ENCODE assay signal across 8 mouse cellular contexts in the genomic region with DNA sequence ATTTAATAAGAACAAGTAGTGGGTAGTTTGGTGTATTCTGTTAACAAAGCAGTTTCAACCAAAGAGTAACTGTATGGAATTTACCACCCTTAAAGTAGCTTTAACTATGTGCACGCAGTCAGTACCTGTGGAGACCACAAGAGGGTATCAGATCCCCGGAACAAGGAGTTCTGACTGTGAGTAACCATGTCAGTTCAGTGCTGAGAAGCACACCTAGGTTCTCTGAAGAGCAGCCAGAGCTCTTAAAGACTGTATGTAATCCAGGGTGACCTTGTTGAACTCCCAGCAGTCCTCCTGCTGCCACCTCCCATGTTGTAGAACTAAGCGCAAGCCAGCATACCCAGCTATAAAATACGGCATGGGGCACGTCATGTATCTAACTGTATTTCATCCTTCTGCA. TPM values are rescaled to one million over a fixed set of nuclear protein-coding genes. Genes with fewer than 3 reads are reported as not detected.
A peak's percentile ranks its signal among the peaks of the same experiment; 100 is the strongest.
DNase-seq lines count a peak whose midpoint lies in the region; ATAC-seq and TF ChIP-seq lines count a peak whose summit lies in the region.

No protein-coding gene starts in this region.

- H3K9ac ChIP-seq in liver, embryonic 13.5 days: peak overlapping the region; percentile 100

- peak overlapping the region; percentile 96 for H3K27ac ChIP-seq in gastrocnemius, adult 2 months
- no peak overlapping the region for H3K27ac ChIP-seq in liver, embryonic 13.5 days

- H3K4me3 ChIP-seq in gastrocnemius, adult 2 months: peak overlapping the region; percentile 90
- peak overlapping the region; percentile 97 for H3K4me3 ChIP-seq in liver, embryonic 13.5 days (replicated peaks)

- H3K4me2 ChIP-seq in liver, embryonic 13.5 days: peak overlapping the region; percentile 83

- intact Hi-C loops in gastrocnemius, adult 2 months (cut with DNase I): no loop called here

- H3K4me1 ChIP-seq in liver, embryonic 13.5 days (replicated peaks): peaks cover 66% of the 10 kb centered on the region

- peak; percentile 86 for TF ChIP-seq CTCF in gastrocnemius, adult 2 months (IDR thresholded peaks at IDR 0.05)

- peaks cover 66% of the 10 kb centered on the region for H3K36me3 ChIP-seq in liver, embryonic 13.5 days

- no peaks in the 10 kb centered on the region for H3K27me3 ChIP-seq in liver, embryonic 13.5 days

- ATAC-seq in inflammation-experienced regulatory T-cells, adult 6 months: peak; percentile 60
- ATAC-seq in liver, embryonic 13.5 days (ENCODE audit: low read depth): no peak

- no peaks in the 10 kb centered on the region for H3K9me3 ChIP-seq in liver, embryonic 13.5 days (replicated peaks)

- WGBS in liver, embryonic 13.5 days (ENCODE audit: insufficient replicate concordance): 53% methylated on average over 5 of the region's 5 CpGs

- peak; percentile 41 for DNase-seq in 3134 (ENCODE audit: extremely low read depth, insufficient read length, low spot score)
- peak; percentile 87 for DNase-seq in CD4-positive, CD25-positive, alpha-beta regulatory T cell, adult 2 months (ENCODE audit: low read depth, low spot score)
- DNase-seq in cerebellum, adult 9-11 months: peak; percentile 45
- DNase-seq in gastrocnemius, adult 2 months: peak; percentile 61
- DNase-seq in liver, embryonic 13.5 days: peak; percentile 51
- peak; percentile 60 to 70 for DNase-seq in natural killer cell, adult 2 months (ENCODE audit: low spot score in 2 of 2)
- DNase-seq in ovary, postnatal 14 days (ENCODE audit: low spot score): no peak

RNA-seq across cellular contexts. Expression of a gene that starts 14.2 kb away (rescaled TPM):
- 10 to 100 TPM; 62.2 to 83.0 TPM for total RNA-seq in gastrocnemius, adult 2 months (2021)
- polyA plus RNA-seq in inflammation-experienced regulatory T-cells, adult 6 months (2017; shearing (Covaris generic)): 10 to 100 TPM; 61.6 to 69.1 (median 61.9) TPM
- 131 and 169 TPM in 2 replicates for polyA plus RNA-seq in liver, embryonic 13.5 days (2015; fragmentation: Nextera tagmentation; extraction: Ambion mirVana)

RNA-seq across cellular contexts. Expression of a gene that starts 43.0 kb away (rescaled TPM):
- 1,000 to 10,000 TPM; 1,080 to 1,363 TPM for total RNA-seq in gastrocnemius, adult 2 months (2021)
- polyA plus RNA-seq in inflammation-experienced regulatory T-cells, adult 6 months (2017; shearing (Covaris generic)): 100 to 1,000 TPM; 227 to 247 (median 243) TPM
- 283 and 285 TPM in 2 replicates for polyA plus RNA-seq in liver, embryonic 13.5 days (2015; fragmentation: Nextera tagmentation; extraction: Ambion mirVana)
